Mouse (Mus musculus): ENCODE data around the gene Aanat. TPM values are rescaled to one million over a fixed set of nuclear protein-coding genes. Genes with fewer than 3 reads are reported as not detected.

The Aanat gene
- polyA plus RNA-seq, 1 experiment from 2014 or later: 0.36 TPM

GRCm38 (mm10) chr11:116580711-116581375 is 5.4 kb upstream of the Aanat start:
- Histone ChIP-seq H3K27ac (ENCODE audit: low read depth, low read length) (peak overlapping the region; percentile 90), H3K4me2 (ENCODE audit: low read length) (peak overlapping the region; percentile 77), H3K9ac (ENCODE audit: low read length) (peak overlapping the region; percentile 90), H3K9me3 (replicated peaks; ENCODE audit: control insufficient read depth, low read length) (no peaks in the 10 kb centered on the region), H3K4me3 (ENCODE audit: low read depth, low read length) (peak overlapping the region; percentile 89), H3K27me3 (replicated peaks; ENCODE audit: control insufficient read depth, insufficient read depth, low read length) (no peaks in the 10 kb centered on the region), H3K36me3 (ENCODE audit: control insufficient read depth, insufficient read depth, low read length) (no peaks in the 10 kb centered on the region), H3K4me1 (ENCODE audit: control insufficient read depth, insufficient read depth, low read length) (peaks cover 10% of the 10 kb centered on the region)
- peak; percentile 53 for DNase-seq (ENCODE audit: low spot score)
- WGBS: under 1% methylated on average over 66 of the region's 91 CpGs
- ATAC-seq: peak; percentile 71

GRCm38 (mm10) chr11:116581376-116581814 is 4.8 kb upstream of the Aanat start, which contains the start of gene Ube2o:
TSS of gene Ube2o (minus strand) at chr11:116581447.
- Histone ChIP-seq H3K4me1 (ENCODE audit: control insufficient read depth, insufficient read depth, low read length) (peaks cover 10% of the 10 kb centered on the region), H3K27me3 (replicated peaks; ENCODE audit: control insufficient read depth, insufficient read depth, low read length) (no peaks in the 10 kb centered on the region), H3K4me2 (ENCODE audit: low read length) (peak within 1 kb of the TSS; percentile 77), H3K4me3 (ENCODE audit: low read depth, low read length) (peak within 1 kb of the TSS; percentile 89), H3K9ac (ENCODE audit: low read length) (peak within 1 kb of the TSS; percentile 90), H3K9me3 (replicated peaks; ENCODE audit: control insufficient read depth, low read length) (no peaks in the 10 kb centered on the region), H3K27ac (ENCODE audit: low read depth, low read length) (peak within 1 kb of the TSS; percentile 90), H3K36me3 (ENCODE audit: control insufficient read depth, insufficient read depth, low read length) (no peaks in the 10 kb centered on the region)
- DNase-seq (ENCODE audit: low spot score) (peak; percentile 87), ATAC-seq (peak; percentile 95)
- WGBS: under 1% methylated on average over 46 of the region's 51 CpGs

GRCm38 (mm10) chr11:116585682-116586081 is 550 bp upstream of the Aanat start:
- no peaks in the 10 kb centered on the region for H3K27me3 ChIP-seq (replicated peaks; ENCODE audit: control insufficient read depth, insufficient read depth, low read length)
- no peaks in the 10 kb centered on the region for H3K36me3 ChIP-seq (ENCODE audit: control insufficient read depth, insufficient read depth, low read length)
- no peak overlapping the region for H3K4me3 ChIP-seq (ENCODE audit: low read depth, low read length)
- 85% methylated on average over 6 of the region's 6 CpGs for WGBS
- peaks cover 7% of the 10 kb centered on the region; the same call in 1 of the 2 replicates for H3K4me1 ChIP-seq (ENCODE audit: control insufficient read depth, insufficient read depth, low read length)
- H3K9me3 ChIP-seq (replicated peaks; ENCODE audit: control insufficient read depth, low read length): no peaks in the 10 kb centered on the region
- ATAC-seq (no peak), DNase-seq (ENCODE audit: low spot score) (no peak)
- H3K9ac ChIP-seq (ENCODE audit: low read length): no peak overlapping the region
- H3K4me2 ChIP-seq (ENCODE audit: low read length): no peak overlapping the region
- no peak overlapping the region for H3K27ac ChIP-seq (ENCODE audit: low read depth, low read length)

GRCm38 (mm10) chr11:116586801-116587631 is 784 bp downstream of the Aanat start:
- no peak overlapping the region for H3K27ac ChIP-seq (ENCODE audit: low read depth, low read length)
- H3K9me3 ChIP-seq (replicated peaks; ENCODE audit: control insufficient read depth, low read length): no peaks in the 10 kb centered on the region
- WGBS: 20% methylated on average over 23 of the region's 23 CpGs
- H3K4me1 ChIP-seq (ENCODE audit: control insufficient read depth, insufficient read depth, low read length): peaks cover 7% of the 10 kb centered on the region; the same call in 1 of the 2 replicates
- no peak overlapping the region for H3K9ac ChIP-seq (ENCODE audit: low read length)
- no peaks in the 10 kb centered on the region for H3K27me3 ChIP-seq (replicated peaks; ENCODE audit: control insufficient read depth, insufficient read depth, low read length)
- no peaks in the 10 kb centered on the region for H3K36me3 ChIP-seq (ENCODE audit: control insufficient read depth, insufficient read depth, low read length)
- H3K4me3 ChIP-seq (ENCODE audit: low read depth, low read length): no peak overlapping the region
- peak; percentile 76 for DNase-seq (ENCODE audit: low spot score)
- peak; percentile 66; the same call in 1 of the 2 replicates for ATAC-seq
- H3K4me2 ChIP-seq (ENCODE audit: low read length): peak overlapping the region; percentile 25; the same call in 1 of the 2 replicates

- Histone ChIP-seq H3K4me1 (ENCODE audit: control insufficient read depth, insufficient read depth, low read length) (peaks cover 16% of the 10 kb centered on the region), H3K27me3 (replicated peaks; ENCODE audit: control insufficient read depth, insufficient read depth, low read length) (no peaks in the 10 kb centered on the region), H3K27ac (ENCODE audit: low read depth, low read length) (peak overlapping the region; percentile 15; the same call in 1 of the 2 replicates), H3K9ac (ENCODE audit: low read length) (peak overlapping the region; percentile 10; the same call in 1 of the 2 replicates), H3K4me2 (ENCODE audit: low read length) (no peak overlapping the region), H3K9me3 (replicated peaks; ENCODE audit: control insufficient read depth, low read length) (no peaks in the 10 kb centered on the region), H3K4me3 (ENCODE audit: low read depth, low read length) (no peak overlapping the region), H3K36me3 (ENCODE audit: control insufficient read depth, insufficient read depth, low read length) (no peaks in the 10 kb centered on the region)
- ATAC-seq (no peak), DNase-seq (ENCODE audit: low spot score) (peak; percentile 52)
- WGBS: 22% methylated on average over 14 of the region's 14 CpGs
Measured at GRCm38 (mm10) chr11:116589020-116589531, 2.8 kb downstream of the Aanat start.

- H3K27ac ChIP-seq (ENCODE audit: low read depth, low read length): peak overlapping the region; percentile 15; the same call in 1 of the 2 replicates
- DNase-seq (ENCODE audit: low spot score) (no peak), ATAC-seq (no peak)
- no peak overlapping the region for H3K4me2 ChIP-seq (ENCODE audit: low read length)
- no peaks in the 10 kb centered on the region for H3K9me3 ChIP-seq (replicated peaks; ENCODE audit: control insufficient read depth, low read length)
- no peaks in the 10 kb centered on the region for H3K36me3 ChIP-seq (ENCODE audit: control insufficient read depth, insufficient read depth, low read length)
- no peak overlapping the region for H3K9ac ChIP-seq (ENCODE audit: low read length)
- no peaks in the 10 kb centered on the region for H3K27me3 ChIP-seq (replicated peaks; ENCODE audit: control insufficient read depth, insufficient read depth, low read length)
- 54% methylated on average over 8 of the region's 8 CpGs for WGBS
- no peak overlapping the region for H3K4me3 ChIP-seq (ENCODE audit: low read depth, low read length)
- peaks cover 16% of the 10 kb centered on the region for H3K4me1 ChIP-seq (ENCODE audit: control insufficient read depth, insufficient read depth, low read length)
Measured at GRCm38 (mm10) chr11:116589574-116589973, 3.3 kb downstream of the Aanat start.

GRCm38 (mm10) chr11:116591621-116592020 is 5.4 kb downstream of the Aanat start:
- no peak for ATAC-seq
- no peaks in the 10 kb centered on the region for H3K36me3 ChIP-seq (ENCODE audit: control insufficient read depth, insufficient read depth, low read length)
- no peak overlapping the region for H3K9ac ChIP-seq (ENCODE audit: low read length)
- no peaks in the 10 kb centered on the region for H3K27me3 ChIP-seq (replicated peaks; ENCODE audit: control insufficient read depth, insufficient read depth, low read length)
- DNase-seq (ENCODE audit: low spot score): no peak
- WGBS: 87% methylated on average over 4 of the region's 4 CpGs
- no peak overlapping the region for H3K27ac ChIP-seq (ENCODE audit: low read depth, low read length)
- peaks cover 16% of the 10 kb centered on the region for H3K4me1 ChIP-seq (ENCODE audit: control insufficient read depth, insufficient read depth, low read length)
- H3K4me3 ChIP-seq (ENCODE audit: low read depth, low read length): no peak overlapping the region
- no peaks in the 10 kb centered on the region for H3K9me3 ChIP-seq (replicated peaks; ENCODE audit: control insufficient read depth, low read length)
- no peak overlapping the region for H3K4me2 ChIP-seq (ENCODE audit: low read length)

- peak; percentile 94 for DNase-seq (ENCODE audit: low spot score)
- no peaks in the 10 kb centered on the region for H3K9me3 ChIP-seq (replicated peaks; ENCODE audit: control insufficient read depth, low read length)
- H3K27ac ChIP-seq (ENCODE audit: low read depth, low read length): peak overlapping the region; percentile 74
- no peak overlapping the region for H3K9ac ChIP-seq (ENCODE audit: low read length)
- ATAC-seq: peak; percentile 91
- peaks cover 13% of the 10 kb centered on the region for H3K4me1 ChIP-seq (ENCODE audit: control insufficient read depth, insufficient read depth, low read length)
- no peaks in the 10 kb centered on the region for H3K27me3 ChIP-seq (replicated peaks; ENCODE audit: control insufficient read depth, insufficient read depth, low read length)
- H3K4me2 ChIP-seq (ENCODE audit: low read length): no peak overlapping the region
- H3K36me3 ChIP-seq (ENCODE audit: control insufficient read depth, insufficient read depth, low read length): no peaks in the 10 kb centered on the region
- H3K4me3 ChIP-seq (ENCODE audit: low read depth, low read length): no peak overlapping the region
Measured at GRCm38 (mm10) chr11:116592428-116592827, 6.2 kb downstream of the Aanat start.
